Mouse (Mus musculus): ENCODE measurements around the gene Zfp84.
A peak's percentile ranks its signal among the peaks of the same experiment; 100 is the strongest.

Zfp84 gene

GRCm38 (mm10) chr7:29818619-29819254 is 50.4 kb downstream of the Zfp84 start:
- DNase-seq, result peak; percentile 86

- peak in 1 of 2 experiments; percentile 15 for DNase-seq
Measured at GRCm38 (mm10) chr7:29828001-29828400, 59.6 kb downstream of the Zfp84 start.
